Comparison of ENCODE assay signal across 10 mouse cellular contexts in the genomic region with DNA sequence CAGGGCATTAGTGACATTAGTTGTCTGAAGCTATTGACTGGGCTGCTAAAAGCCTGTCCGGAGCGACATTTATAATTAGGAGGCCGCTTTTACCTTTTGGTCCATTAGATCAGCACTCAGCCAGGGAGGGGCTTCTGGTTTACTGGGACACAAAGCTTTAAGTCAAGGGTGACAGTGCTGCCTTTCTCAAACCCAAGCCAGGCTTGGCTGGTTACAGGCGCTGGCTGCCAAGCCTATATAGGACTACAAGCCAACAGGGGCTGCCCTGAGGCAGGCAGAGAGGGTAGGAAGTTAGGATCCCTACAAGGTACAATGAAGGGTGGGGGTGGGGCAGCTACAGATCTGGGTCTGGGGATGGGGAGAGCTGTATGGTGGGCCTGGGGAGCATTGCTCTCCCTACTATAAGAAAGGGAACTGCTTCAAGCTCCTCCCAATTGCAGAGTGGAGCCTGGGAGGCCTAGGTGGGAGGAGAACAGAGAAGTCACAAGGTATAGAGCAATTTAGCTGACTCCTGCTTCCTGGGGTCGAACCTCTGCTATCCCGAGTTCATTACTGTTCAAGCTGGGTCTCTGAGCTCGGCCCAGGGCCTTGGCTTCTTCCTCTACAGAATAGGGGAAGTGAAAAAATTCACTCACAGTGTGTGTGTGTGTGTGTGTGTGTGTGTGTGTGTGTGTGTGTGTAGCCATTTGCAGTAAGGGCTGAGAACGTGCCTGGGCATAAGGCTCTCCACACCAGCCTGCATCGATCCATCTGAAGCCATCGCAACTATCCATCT. TPM values are rescaled to one million over a fixed set of nuclear protein-coding genes. Genes with fewer than 3 reads are reported as not detected.
DNase-seq lines count a peak whose midpoint lies in the region; ATAC-seq and TF ChIP-seq lines count a peak whose summit lies in the region.
"Had no signal": no experiment of that assay in that cellular context is flagged by ENCODE, and none has a peak within 500 bp of the region (broad histone marks: within the 10 kb centered on the region; RNA-seq: fewer than 3 reads in every experiment).

No protein-coding gene starts in this region.

- no peak overlapping the region for H3K27ac ChIP-seq in heart, embryonic 11.5 days (ENCODE audit: low read depth, low read length)
- peak overlapping the region; percentile 53 for H3K27ac ChIP-seq in bone marrow, adult 2 months (ENCODE audit: control insufficient read depth, insufficient read depth, low read depth, low read length, poor library complexity)
- H3K27ac ChIP-seq in liver, embryonic 16.5 days (ENCODE audit: low read length): peak overlapping the region; percentile 56
- no peak overlapping the region for H3K27ac ChIP-seq in limb, embryonic 10.5 days
- H3K27ac ChIP-seq in hindbrain, embryonic 14.5 days: no peak overlapping the region
- H3K27ac ChIP-seq: embryonic facial prominence, embryonic 12.5 days; limb, embryonic 15.5 days had no signal

- no peaks in the 10 kb centered on the region for H3K9me3 ChIP-seq in heart, embryonic 11.5 days (replicated peaks; ENCODE audit: control insufficient read depth, low read length)
- no peaks in the 10 kb centered on the region for H3K9me3 ChIP-seq in liver, embryonic 16.5 days (replicated peaks; ENCODE audit: control insufficient read depth, low read length)
- H3K9me3 ChIP-seq in limb, embryonic 10.5 days (replicated peaks): no peaks in the 10 kb centered on the region
- H3K9me3 ChIP-seq in hindbrain, embryonic 14.5 days (ENCODE audit: control insufficient read depth, low read length): no peaks in the 10 kb centered on the region
- H3K9me3 ChIP-seq: embryonic facial prominence, embryonic 12.5 days; limb, embryonic 15.5 days had no signal

- peak; percentile 96 for DNase-seq in heart, adult 11 months
- peak; percentile 40 for DNase-seq in spleen, adult 12 weeks (ENCODE audit: low spot score)
- no peak for DNase-seq in testis, postnatal 14 days (ENCODE audit: low spot score)
- no peak for DNase-seq in limb, embryonic 10.5 days (ENCODE audit: low spot score)
- no peak for DNase-seq in hindbrain, embryonic 14.5 days (ENCODE audit: low spot score)

- no peak overlapping the region for H3K9ac ChIP-seq in heart, embryonic 11.5 days (ENCODE audit: low read depth, low read length)
- no peak overlapping the region for H3K9ac ChIP-seq in liver, embryonic 16.5 days (ENCODE audit: low read depth, low read length)
- no peak overlapping the region for H3K9ac ChIP-seq in hindbrain, embryonic 14.5 days
- H3K9ac ChIP-seq: embryonic facial prominence, embryonic 12.5 days; limb, embryonic 15.5 days had no signal

- 70% methylated on average over 10 of the region's 10 CpGs for WGBS in heart, embryonic 11.5 days (ENCODE audit: insufficient replicate concordance)
- WGBS in bone marrow, adult 2 months: 41% methylated on average over 10 of the region's 10 CpGs
- WGBS in liver, embryonic 16.5 days (ENCODE audit: insufficient replicate concordance): 52% methylated on average over 10 of the region's 10 CpGs
- WGBS in limb, embryonic 10.5 days: 79% methylated on average over 10 of the region's 10 CpGs
- WGBS in hindbrain, embryonic 14.5 days: 83% methylated on average over 10 of the region's 10 CpGs

- no peak overlapping the region for H3K4me3 ChIP-seq in heart, embryonic 11.5 days (ENCODE audit: low read depth, low read length)
- H3K4me3 ChIP-seq in bone marrow, adult 2 months (replicated peaks; ENCODE audit: control insufficient read depth, low read depth, low read length): no peak overlapping the region
- H3K4me3 ChIP-seq in liver, embryonic 16.5 days (ENCODE audit: low read depth, low read length): no peak overlapping the region
- no peak overlapping the region for H3K4me3 ChIP-seq in limb, embryonic 10.5 days
- no peak overlapping the region for H3K4me3 ChIP-seq in hindbrain, embryonic 14.5 days (replicated peaks; ENCODE audit: low read length)
- H3K4me3 ChIP-seq: embryonic facial prominence, embryonic 12.5 days; limb, embryonic 15.5 days had no signal

- no peaks in the 10 kb centered on the region for H3K36me3 ChIP-seq in heart, embryonic 11.5 days (ENCODE audit: control insufficient read depth, insufficient read depth, low read length)
- H3K36me3 ChIP-seq in liver, embryonic 16.5 days (ENCODE audit: control insufficient read depth, insufficient read depth): no peaks in the 10 kb centered on the region
- no peaks in the 10 kb centered on the region for H3K36me3 ChIP-seq in limb, embryonic 10.5 days
- H3K36me3 ChIP-seq in hindbrain, embryonic 14.5 days (replicated peaks; ENCODE audit: control insufficient read depth, insufficient read depth): no peaks in the 10 kb centered on the region
- H3K36me3 ChIP-seq: embryonic facial prominence, embryonic 12.5 days; limb, embryonic 15.5 days had no signal

- no peak for TF ChIP-seq CTCF in bone marrow, adult 2 months (IDR thresholded peaks at IDR 0.05; ENCODE audit: control insufficient read depth, insufficient read depth, low read length)

- ATAC-seq in heart, embryonic 11.5 days (replicated peaks; ENCODE audit: insufficient number of reproducible peaks, low FRiP score, low TSS enrichment): no peak
- ATAC-seq in liver, embryonic 16.5 days (ENCODE audit: low read depth): peak; percentile 57; the same call in 1 of the 2 replicates
- no peak for ATAC-seq in hindbrain, embryonic 14.5 days (ENCODE audit: low FRiP score)

- H3K4me1 ChIP-seq in heart, embryonic 11.5 days (ENCODE audit: control insufficient read depth, insufficient read depth, low read length): no peaks in the 10 kb centered on the region; the same call in 1 of the 2 replicates
- H3K4me1 ChIP-seq in bone marrow, adult 2 months (ENCODE audit: control insufficient read depth, insufficient read depth, low read length): peaks cover 27% of the 10 kb centered on the region
- peaks cover 19% of the 10 kb centered on the region for H3K4me1 ChIP-seq in liver, embryonic 16.5 days (ENCODE audit: control insufficient read depth, low read depth, low read length)
- 0 out of 2 replicates have a peak, but pooled peaks cover 5% of the 10 kb centered on the region for H3K4me1 ChIP-seq in limb, embryonic 10.5 days
- no peaks in the 10 kb centered on the region for H3K4me1 ChIP-seq in hindbrain, embryonic 14.5 days (replicated peaks; ENCODE audit: control insufficient read depth, insufficient read depth, low read length)
- H3K4me1 ChIP-seq: embryonic facial prominence, embryonic 12.5 days; limb, embryonic 15.5 days had no signal

- no peak for TF ChIP-seq POLR2A in bone marrow, adult 2 months (IDR thresholded peaks at IDR 0.05; ENCODE audit: borderline replicate concordance, control insufficient read depth, low read depth, low read length)

- H3K27me3 ChIP-seq in heart, embryonic 11.5 days (ENCODE audit: control insufficient read depth, insufficient read depth, low read length): no peaks in the 10 kb centered on the region
- H3K27me3 ChIP-seq in liver, embryonic 16.5 days (ENCODE audit: control insufficient read depth, insufficient read depth, low read depth, low read length): no peaks in the 10 kb centered on the region
- no peaks in the 10 kb centered on the region for H3K27me3 ChIP-seq in limb, embryonic 10.5 days (ENCODE audit: low read depth, poor library complexity, severe bottlenecking)
- H3K27me3 ChIP-seq in hindbrain, embryonic 14.5 days (ENCODE audit: control insufficient read depth, insufficient read depth, low read length): no peaks in the 10 kb centered on the region
- H3K27me3 ChIP-seq: embryonic facial prominence, embryonic 12.5 days; limb, embryonic 15.5 days had no signal

- H3K4me2 ChIP-seq in heart, embryonic 11.5 days: no peak overlapping the region
- H3K4me2 ChIP-seq in liver, embryonic 16.5 days (ENCODE audit: low read depth, low read length): no peak overlapping the region
- no peak overlapping the region for H3K4me2 ChIP-seq in hindbrain, embryonic 14.5 days (replicated peaks)
- H3K4me2 ChIP-seq: embryonic facial prominence, embryonic 12.5 days; limb, embryonic 15.5 days had no signal

RNA-seq across cellular contexts. Expression of gene Trim14, which starts 18.5 kb away (rescaled TPM):
- 0.49 and 1.8 TPM in 2 replicates for polyA plus RNA-seq in heart, embryonic 11.5 days (2014; fragmentation: Nextera tagmentation; extraction: Ambion mirVana)
- polyA plus RNA-seq in bone marrow, adult 2 months (2011; ENCODE audit: insufficient read depth, insufficient read length, low replicate concordance, missing spikeins): 4.7 and 4.8 TPM in 2 replicates
- polyA plus RNA-seq in liver, embryonic 16.5 days (2015; fragmentation: Nextera tagmentation; extraction: Ambion mirVana): 8.2 and 9.0 TPM in 2 replicates
- 0.64 and 0.78 TPM in 2 replicates for polyA plus RNA-seq in limb, embryonic 10.5 days (2016; fragmentation: Nextera tagmentation; extraction: Ambion mirVana)
- 1.7 and 2.2 TPM in 2 replicates for polyA plus RNA-seq in hindbrain, embryonic 14.5 days (2014; fragmentation: Nextera tagmentation; extraction: Ambion mirVana)

RNA-seq across cellular contexts. Expression of gene Coro2a, which starts 47.5 kb away (rescaled TPM):
- polyA plus RNA-seq in heart, embryonic 11.5 days (2014; fragmentation: Nextera tagmentation; extraction: Ambion mirVana): 0.50 and 0.56 TPM in 2 replicates
- polyA plus RNA-seq in bone marrow, adult 2 months (2011; ENCODE audit: insufficient read depth, insufficient read length, low replicate concordance, missing spikeins): 6.0 and 8.1 TPM in 2 replicates
- 2.7 and 3.9 TPM in 2 replicates for polyA plus RNA-seq in liver, embryonic 16.5 days (2015; fragmentation: Nextera tagmentation; extraction: Ambion mirVana)
- 2.1 and 2.2 TPM in 2 replicates for polyA plus RNA-seq in limb, embryonic 10.5 days (2016; fragmentation: Nextera tagmentation; extraction: Ambion mirVana)
- polyA plus RNA-seq in hindbrain, embryonic 14.5 days (2014; fragmentation: Nextera tagmentation; extraction: Ambion mirVana): 7.0 and 8.1 TPM in 2 replicates

Comparison
In these comparisons a context has a peak if more than half of its experiments do, and no peak if none do; other contexts are left out.
1. DNase-seq: peak in heart, adult 11 months (single experiment) and spleen, adult 12 weeks (single experiment); none in testis, postnatal 14 days (single experiment), limb, embryonic 10.5 days (single experiment) and hindbrain, embryonic 14.5 days (single experiment).
2. H3K27ac ChIP-seq: peak in bone marrow, adult 2 months (single experiment) and liver, embryonic 16.5 days (single experiment); none in heart, embryonic 11.5 days (single experiment), limb, embryonic 10.5 days (single experiment) and hindbrain, embryonic 14.5 days (single experiment).